Comparison of ENCODE assay signal across 11 mouse cellular contexts in genomic region chr14:25535583-25535943, GRCm38 (mm10).
DNase-seq lines count a peak whose midpoint lies in the region; ATAC-seq and TF ChIP-seq lines count a peak whose summit lies in the region.
"Had no signal": no experiment of that assay in that cellular context is flagged by ENCODE, and none has a peak within 500 bp of the region (broad histone marks: within the 10 kb centered on the region; RNA-seq: fewer than 3 reads in every experiment).

No protein-coding gene starts in this region.

- H3K27me3 ChIP-seq in lung, embryonic 14.5 days (ENCODE audit: insufficient read depth, low read length), result no peaks in the 10 kb centered on the region
- H3K27me3 ChIP-seq in liver, embryonic 13.5 days, result no peaks in the 10 kb centered on the region
- H3K27me3 ChIP-seq: neural tube, embryonic 12.5 days had no signal

- 77% methylated on average over 4 of the region's 4 CpGs for WGBS in lung, embryonic 14.5 days
- WGBS in liver, embryonic 13.5 days (ENCODE audit: insufficient replicate concordance), result 77% methylated on average over 4 of the region's 4 CpGs

- H3K4me3 ChIP-seq in gastrocnemius, adult 2 months, result no peak overlapping the region
- H3K4me3 ChIP-seq in lung, embryonic 14.5 days (ENCODE audit: low read depth, low read length), result no peak overlapping the region
- no peak overlapping the region for H3K4me3 ChIP-seq in liver, embryonic 13.5 days (replicated peaks)
- H3K4me3 ChIP-seq: neural tube, embryonic 12.5 days had no signal

- intact Hi-C loops in gastrocnemius, adult 2 months (cut with DNase I), result no loop called here

- no peaks in the 10 kb centered on the region for H3K9me3 ChIP-seq in lung, embryonic 14.5 days (ENCODE audit: low read depth, low read length)
- H3K9me3 ChIP-seq in liver, embryonic 13.5 days (replicated peaks), result no peaks in the 10 kb centered on the region
- H3K9me3 ChIP-seq: neural tube, embryonic 12.5 days had no signal

- peak overlapping the region; percentile 63 for H3K27ac ChIP-seq in gastrocnemius, adult 2 months
- 0 out of 2 replicates have a peak overlapping the region, but pooled peaks have one; percentile 11 for H3K27ac ChIP-seq in lung, embryonic 14.5 days (ENCODE audit: low read depth)
- peak overlapping the region; percentile 72 for H3K27ac ChIP-seq in liver, embryonic 13.5 days
- H3K27ac ChIP-seq: neural tube, embryonic 12.5 days had no signal

- DNase-seq in gastrocnemius, adult 2 months, result peak; percentile 73
- no peak for DNase-seq in gastrocnemius, adult 8-10 months (ENCODE audit: low spot score in 2 of 2)
- no peak for DNase-seq in lung, embryonic 14.5 days
- DNase-seq in lung, adult 18-20 months, result no peak
- DNase-seq in cerebellum, adult 9-11 months, result peak; percentile 79
- no peak for DNase-seq in liver, embryonic 13.5 days
- no peak for DNase-seq in layer of hippocampus, adult 9-11 months
- DNase-seq in kidney, postnatal 36 days, result no peak
- DNase-seq: lung, adult 2 months had no signal

- H3K36me3 ChIP-seq in lung, embryonic 14.5 days (ENCODE audit: insufficient read depth), result peaks cover 28% of the 10 kb centered on the region
- H3K36me3 ChIP-seq in liver, embryonic 13.5 days, result peaks cover 21% of the 10 kb centered on the region

- TF ChIP-seq CTCF in gastrocnemius, adult 2 months (IDR thresholded peaks at IDR 0.05), result no peak
- no peak for TF ChIP-seq CTCF in lung, embryonic 14.5 days (IDR thresholded peaks at IDR 0.05; ENCODE audit: low read depth)

- no peak for ATAC-seq in lung, embryonic 14.5 days (ENCODE audit: insufficient read depth)
- no peak for ATAC-seq in liver, embryonic 13.5 days (ENCODE audit: low read depth)
- ATAC-seq: intestine, embryonic 16.5 days had no signal

- peaks cover 32% of the 10 kb centered on the region for H3K4me1 ChIP-seq in lung, embryonic 14.5 days (ENCODE audit: insufficient read depth)
- peaks cover 90% of the 10 kb centered on the region for H3K4me1 ChIP-seq in liver, embryonic 13.5 days (replicated peaks)

- no peak overlapping the region; the same call in 1 of the 2 replicates for H3K9ac ChIP-seq in lung, embryonic 14.5 days
- peak overlapping the region; percentile 41 for H3K9ac ChIP-seq in liver, embryonic 13.5 days
- H3K9ac ChIP-seq: neural tube, embryonic 12.5 days had no signal

- no peak overlapping the region for H3K4me2 ChIP-seq in lung, embryonic 14.5 days
- no peak overlapping the region; the same call in 1 of the 2 replicates for H3K4me2 ChIP-seq in liver, embryonic 13.5 days
- H3K4me2 ChIP-seq: neural tube, embryonic 12.5 days had no signal

Comparison
In these comparisons a context has a peak if more than half of its experiments do, and no peak if none do; other contexts are left out.
1. DNase-seq: peak in gastrocnemius, adult 2 months (single experiment) and cerebellum, adult 9-11 months (single experiment); none in gastrocnemius, adult 8-10 months (0 of 2), lung, embryonic 14.5 days (single experiment), lung, adult 18-20 months (0 of 2), liver, embryonic 13.5 days (single experiment), layer of hippocampus, adult 9-11 months (single experiment) and kidney, postnatal 36 days (0 of 2).
2. H3K27ac ChIP-seq: peak in every context shown above with its lines; median percentile 72 in liver, embryonic 13.5 days; 63 in gastrocnemius, adult 2 months; 11 in lung, embryonic 14.5 days.